Mouse (Mus musculus): Measurements from ENCODE around the gene Treml1.
A peak's percentile ranks its signal among the peaks of the same experiment; 100 is the strongest.

Gene Treml1

DNA sequence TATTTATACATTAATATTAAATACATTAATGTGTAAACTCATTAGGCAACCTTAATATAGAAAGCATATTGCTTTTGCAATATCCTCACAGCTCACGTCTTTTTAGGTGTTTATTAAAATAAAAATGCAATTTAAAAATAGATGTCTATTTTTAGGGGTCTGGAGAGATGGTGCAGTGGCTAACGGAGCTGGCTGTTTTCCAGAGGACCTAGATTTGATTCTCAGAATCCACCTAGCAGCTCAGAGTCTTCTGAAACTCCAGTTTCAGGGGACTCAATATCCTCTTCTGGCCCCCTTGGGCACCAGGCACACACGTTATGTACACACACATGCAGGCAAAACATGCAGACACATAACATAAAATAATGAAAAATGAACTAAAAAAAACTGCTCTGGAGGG is 2.6 kb downstream of the Treml1 start:
- DNase-seq = no peak

GRCm38 (mm10) chr17:48362966-48363365 is 3.2 kb downstream of the Treml1 start:
- peak; percentile 73 for DNase-seq

DNA sequence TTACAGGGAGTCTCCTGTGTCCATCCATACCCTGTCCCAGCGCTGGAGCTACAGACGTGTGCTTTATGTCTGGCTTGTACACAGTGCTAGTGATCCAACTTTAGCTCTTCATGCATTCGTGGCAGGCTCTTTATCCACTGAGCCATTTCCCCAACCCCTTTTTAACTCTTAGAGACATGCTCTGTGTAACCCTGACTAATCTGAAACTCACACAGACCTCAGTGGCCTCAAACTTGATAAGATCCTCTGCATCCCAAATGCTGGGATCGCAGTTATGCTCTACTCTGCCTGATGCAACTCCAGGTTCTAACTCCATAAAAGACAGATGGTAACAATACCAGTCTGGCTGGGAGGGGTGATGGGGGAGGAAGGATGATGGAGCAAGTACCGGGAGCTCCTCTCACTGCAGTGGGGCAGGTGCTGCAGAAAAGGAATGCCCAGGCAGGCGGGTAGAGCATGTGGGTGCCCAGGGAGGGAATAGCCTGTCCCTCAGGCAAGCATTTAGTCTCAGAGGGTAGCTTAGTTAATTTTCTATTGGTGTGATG is 3.8 kb downstream of the Treml1 start:
- DNase-seq = no peak

DNA sequence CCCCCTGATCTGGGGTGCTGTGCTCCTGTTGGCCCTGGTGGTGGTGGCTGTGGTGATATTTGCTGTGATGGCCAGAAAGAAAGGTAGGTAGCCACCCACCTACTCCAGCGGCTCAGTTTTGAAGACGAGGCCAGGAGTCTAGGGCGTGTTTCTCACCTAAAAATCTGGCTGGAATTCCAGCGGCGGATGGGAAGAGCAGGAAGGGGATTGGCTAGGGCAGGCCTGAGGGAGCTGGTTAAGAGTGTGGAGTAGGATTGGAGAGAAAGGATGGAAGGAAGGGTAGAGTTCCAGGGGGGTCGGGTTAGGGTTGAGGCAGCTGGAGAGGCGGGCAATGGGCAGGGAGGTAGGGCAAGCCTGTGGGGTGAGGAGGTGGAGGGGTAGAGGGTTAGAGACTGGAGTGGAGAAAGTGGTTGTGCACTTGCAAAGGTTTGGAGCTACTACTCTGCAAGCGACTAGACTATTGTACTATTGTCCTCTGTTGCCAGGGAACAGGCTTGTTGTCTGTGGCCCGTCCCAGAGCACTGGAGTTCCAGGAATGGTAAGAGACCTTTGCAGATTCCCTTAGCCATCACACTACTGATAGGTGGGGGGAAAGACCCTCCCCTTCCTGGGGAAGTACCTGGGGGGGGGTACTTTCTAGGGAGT is 5.9 kb downstream of the Treml1 start:
- DNase-seq = no peak

GRCm38 (mm10) chr17:48366806-48367205 is 7.1 kb downstream of the Treml1 start:
- no peak for DNase-seq

GRCm38 (mm10) chr17:48371621-48372020 is 11.9 kb downstream of the Treml1 start:
- DNase-seq = no peak

DNA sequence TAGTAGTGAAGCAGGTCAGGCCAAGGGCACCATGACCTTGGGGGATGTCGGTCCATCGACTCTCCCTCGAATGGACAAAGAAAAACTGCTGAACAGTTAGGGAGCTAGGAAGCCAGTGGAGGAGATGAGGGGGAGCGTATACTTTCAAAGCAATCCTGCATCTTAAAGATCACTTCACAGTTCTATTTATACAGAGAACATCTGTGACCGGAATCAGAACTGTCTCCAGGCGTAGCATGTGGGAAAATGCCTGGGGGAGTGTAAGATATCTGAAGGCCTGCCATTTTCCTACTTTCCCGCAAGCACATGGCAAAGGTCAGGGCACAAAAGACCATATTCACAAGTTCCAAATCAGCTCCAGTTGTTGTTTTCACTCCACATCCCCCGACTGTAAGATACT is 13.3 kb downstream of the Treml1 start:
- DNase-seq = no peak

DNA sequence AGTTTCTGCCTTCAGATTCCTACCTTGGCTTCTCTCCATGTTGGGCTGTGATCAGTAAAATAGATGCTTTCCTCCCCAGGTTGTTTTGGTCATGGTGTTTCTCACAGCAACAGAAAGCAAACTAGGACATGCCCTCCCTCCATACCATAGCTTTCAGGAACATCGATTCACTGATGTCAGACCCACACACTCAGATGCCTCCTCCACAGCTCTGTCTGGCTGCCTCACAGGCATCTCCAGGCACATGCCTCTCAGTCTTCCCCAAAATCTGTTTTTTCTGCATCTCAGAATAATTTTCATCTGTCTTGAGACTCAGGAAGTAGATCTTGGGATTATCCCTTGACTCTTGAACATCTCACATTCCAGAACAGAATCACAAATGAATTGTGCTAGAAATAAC is 16.4 kb downstream of the Treml1 start:
- no peak for DNase-seq

- DNase-seq = no peak
Observed at GRCm38 (mm10) chr17:48379050-48379449, 19.3 kb downstream of the Treml1 start.

- DNase-seq = no peak
Observed at GRCm38 (mm10) chr17:48385786-48386461, 26.2 kb downstream of the Treml1 start.

- DNase-seq = no peak
Observed at GRCm38 (mm10) chr17:48388666-48389065, 28.9 kb downstream of the Treml1 start.

GRCm38 (mm10) chr17:48389442-48389841 is 29.7 kb downstream of the Treml1 start:
- DNase-seq = no peak

- no peak for DNase-seq
Observed at GRCm38 (mm10) chr17:48391446-48391845, 31.7 kb downstream of the Treml1 start.

DNA sequence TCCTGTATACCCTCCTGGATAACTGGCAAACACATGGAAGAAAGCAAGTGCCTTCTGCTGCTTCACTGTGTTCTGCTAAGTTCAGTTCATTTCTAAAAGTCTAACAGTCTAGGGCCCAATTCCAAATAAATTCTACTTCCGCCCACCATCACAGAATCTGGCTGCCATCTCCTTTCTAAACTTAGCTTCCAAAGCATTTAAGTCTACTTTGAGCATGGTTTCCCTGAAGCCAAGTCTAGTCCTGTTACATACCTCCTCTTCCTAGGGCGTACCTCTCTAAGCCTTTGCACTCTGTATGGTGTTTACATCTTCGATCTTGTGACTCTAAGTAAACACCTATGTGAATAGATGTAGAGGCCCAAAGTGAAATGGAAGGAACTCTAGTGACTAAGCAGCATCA is 32.9 kb downstream of the Treml1 start:
- no peak for DNase-seq

DNA sequence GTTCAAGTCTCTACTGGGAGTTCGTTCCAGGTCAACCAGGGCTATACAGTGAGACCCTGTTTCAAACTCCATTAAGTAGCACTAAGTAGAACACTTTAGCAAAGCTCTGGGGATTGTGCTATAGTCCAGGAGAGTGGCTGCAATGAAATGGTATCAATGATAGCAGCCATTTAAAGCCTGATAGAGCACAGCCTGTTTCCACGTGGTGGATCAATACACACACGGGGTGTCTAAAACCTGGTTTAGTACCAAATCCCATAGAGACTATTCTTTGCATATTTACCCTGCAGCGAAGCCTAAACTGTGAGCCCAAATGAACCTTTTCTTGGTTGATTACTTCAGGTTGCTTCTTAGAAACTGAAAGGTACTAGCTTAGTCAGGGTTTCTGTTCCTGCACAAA is 42.0 kb downstream of the Treml1 start:
- no peak for DNase-seq

GRCm38 (mm10) chr17:48402751-48403150 is 43.0 kb downstream of the Treml1 start:
- no peak for DNase-seq

GRCm38 (mm10) chr17:48403848-48404247 is 44.1 kb downstream of the Treml1 start:
- no peak for DNase-seq

DNA sequence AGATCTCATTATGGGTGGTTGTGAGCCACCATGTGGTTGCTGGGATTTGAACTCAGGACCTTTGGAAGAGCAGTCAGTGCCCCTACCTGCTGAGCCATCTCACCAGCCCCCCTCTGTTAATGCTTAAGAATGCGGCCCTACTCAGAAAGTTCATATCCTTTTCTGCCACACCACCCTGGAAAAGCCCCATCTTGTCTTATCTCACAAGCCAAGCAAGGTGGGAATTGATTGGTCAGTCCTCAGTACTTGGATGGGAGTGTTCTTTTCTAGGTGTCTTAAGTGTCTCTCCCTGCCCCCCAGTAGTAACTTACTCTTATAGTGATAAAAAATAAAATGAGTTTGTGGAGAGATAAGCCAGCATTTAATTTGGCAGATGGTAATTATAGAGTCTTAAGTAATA is 45.0 kb downstream of the Treml1 start:
- DNase-seq = no peak

DNA sequence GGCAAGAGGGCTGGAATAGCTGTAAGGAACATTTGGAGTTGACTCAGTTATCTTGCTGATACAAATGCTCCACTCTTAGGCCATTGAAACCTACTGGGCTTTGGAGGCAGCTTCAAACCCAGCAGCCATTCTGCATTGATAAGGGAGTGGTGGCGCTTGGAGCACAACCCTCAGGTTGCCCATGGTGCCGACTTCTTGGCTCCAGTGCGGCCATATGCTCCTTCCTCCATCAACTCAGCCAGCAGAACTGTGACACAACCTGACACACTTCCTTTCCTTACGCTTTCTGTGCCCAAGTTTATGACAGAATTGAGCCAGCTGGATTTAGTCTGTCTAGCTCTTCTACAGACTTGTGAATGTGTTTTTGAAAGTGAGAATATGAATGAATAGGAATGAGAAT is 47.4 kb downstream of the Treml1 start:
- DNase-seq = no peak

GRCm38 (mm10) chr17:48407910-48408525 is 48.3 kb downstream of the Treml1 start:
- peak; percentile 13 for DNase-seq

DNA sequence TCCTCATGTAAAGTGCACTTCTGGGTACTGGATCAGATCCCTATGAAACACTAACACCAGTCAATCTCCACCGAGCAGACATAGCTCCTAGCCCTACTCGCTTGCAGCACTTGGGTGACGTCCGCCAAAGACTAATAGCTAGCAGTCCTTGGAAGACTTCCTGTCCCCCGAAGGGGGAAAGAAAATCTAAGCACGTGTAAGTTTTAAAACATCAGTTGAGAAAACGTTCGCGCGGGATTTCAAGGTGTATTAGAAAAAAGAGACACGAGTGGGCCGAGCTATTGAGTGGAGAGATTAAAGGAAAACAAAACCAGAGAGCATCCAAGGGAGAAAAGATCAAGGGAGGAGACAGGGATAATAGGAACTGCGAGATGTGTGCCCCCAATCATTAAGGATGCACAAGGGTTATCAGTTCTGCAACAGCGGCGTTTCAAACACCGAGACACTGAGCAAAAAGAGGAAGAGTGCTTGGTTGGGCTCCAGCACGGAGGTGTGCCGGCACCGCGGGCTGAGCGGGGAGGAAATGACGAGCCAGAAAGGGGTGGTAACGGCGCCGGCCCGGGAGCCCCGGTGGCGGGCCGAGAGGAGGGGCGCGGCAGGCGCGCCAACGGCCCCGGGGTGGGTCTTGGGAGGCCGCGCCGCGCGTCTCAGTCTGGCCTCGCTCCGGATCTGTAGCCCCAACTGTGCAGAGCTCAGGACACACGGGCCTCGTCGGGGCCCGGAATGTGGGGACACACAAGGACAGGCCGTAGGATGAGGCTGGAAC is 49.0 kb downstream of the Treml1 start:
- peak; percentile 69 for DNase-seq

DNA sequence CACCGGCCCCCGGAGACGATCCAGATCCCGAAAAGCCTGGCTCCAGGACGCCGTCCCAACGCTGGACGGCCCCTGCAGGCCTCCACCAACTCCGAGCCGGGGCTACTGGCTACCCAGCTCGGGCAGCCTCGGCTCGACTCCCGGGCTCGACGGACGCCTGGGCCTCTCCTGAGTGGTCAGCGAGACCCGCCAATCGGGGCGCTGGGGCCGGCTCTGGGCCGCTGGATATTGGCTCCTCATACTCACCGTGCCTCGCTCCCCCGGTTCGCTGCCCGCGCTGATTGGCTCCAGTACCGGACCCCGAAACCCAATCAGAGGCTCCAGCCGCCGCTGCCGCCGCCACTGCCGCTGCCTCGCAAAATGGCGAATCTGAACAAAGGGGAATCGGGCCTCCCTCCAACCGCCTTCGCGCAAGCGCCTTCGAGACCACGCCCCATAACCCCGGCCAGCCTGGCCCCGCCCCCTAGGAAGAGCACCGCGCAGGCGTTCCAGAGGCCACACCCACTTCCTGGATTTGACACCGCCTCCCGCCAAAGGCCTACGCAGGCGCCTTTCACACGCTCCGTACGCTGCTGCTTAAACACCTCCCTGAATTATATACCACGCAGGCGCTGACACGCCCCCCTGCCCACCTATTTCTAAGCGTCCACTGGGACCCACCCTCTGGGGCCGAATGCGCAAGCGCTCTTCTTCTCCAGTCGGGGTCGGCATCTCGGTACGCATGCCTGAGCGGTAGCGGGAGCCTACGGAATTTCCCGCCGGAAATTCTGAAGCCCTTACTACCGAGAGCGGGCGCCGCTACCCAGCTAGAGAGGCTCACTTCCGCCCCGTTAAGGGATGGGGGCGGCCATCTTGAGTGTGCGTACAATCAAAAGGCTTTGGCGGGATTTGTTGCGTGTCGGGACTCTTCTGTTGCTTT is 49.9 kb downstream of the Treml1 start, which contains the start of the genes Nfya and Oard1:
Gene Nfya (minus strand): TSS at position 527 of the 919 bp plus-strand sequence.
Gene Oard1 (plus strand): TSS at position 635 of the 919 bp plus-strand sequence.
- peak; percentile 100 for DNase-seq
